Mouse (Mus musculus) ZHBTc4 (cell line): ENCODE data around the gene Lmo4.

ENCODE experiments used
- DNase-seq: peaks from one replicate; pipeline ENCODE4 v3.0.0-alpha.2; 2011; ENCODE audit warnings: low read depth, low spot score

The Lmo4 gene

GRCm38 (mm10) chr3:144151001-144151400, 54.0 kb downstream of the Lmo4 start:
- no peak for DNase-seq

GRCm38 (mm10) chr3:144148234-144148633, 56.8 kb downstream of the Lmo4 start:
- DNase-seq: no peak

DNA sequence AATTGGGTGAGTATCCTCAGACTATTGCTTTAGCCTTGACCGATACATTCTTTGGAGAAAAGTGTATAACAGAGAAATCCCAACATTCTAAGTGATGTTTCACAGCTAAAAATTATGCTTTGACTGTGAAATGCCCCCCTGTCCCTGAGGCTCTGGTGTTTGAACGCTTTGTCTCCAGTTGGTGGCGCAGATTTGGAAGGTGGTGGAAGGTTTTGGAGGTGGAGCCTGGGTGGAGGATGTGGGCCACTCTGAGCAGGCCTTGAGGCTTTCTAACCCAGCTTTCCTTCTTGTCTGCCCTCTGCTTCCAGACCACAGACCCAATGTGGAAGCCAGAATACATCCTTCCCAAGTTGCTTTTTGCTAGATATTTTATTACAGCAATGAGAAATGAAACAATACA, 57.8 kb downstream of the Lmo4 start:
- DNase-seq: no peak

- DNase-seq: no peak
Observed at GRCm38 (mm10) chr3:144144066-144144465, 61.0 kb downstream of the Lmo4 start.

GRCm38 (mm10) chr3:144142939-144143338, 62.1 kb downstream of the Lmo4 start:
- DNase-seq: no peak

DNA sequence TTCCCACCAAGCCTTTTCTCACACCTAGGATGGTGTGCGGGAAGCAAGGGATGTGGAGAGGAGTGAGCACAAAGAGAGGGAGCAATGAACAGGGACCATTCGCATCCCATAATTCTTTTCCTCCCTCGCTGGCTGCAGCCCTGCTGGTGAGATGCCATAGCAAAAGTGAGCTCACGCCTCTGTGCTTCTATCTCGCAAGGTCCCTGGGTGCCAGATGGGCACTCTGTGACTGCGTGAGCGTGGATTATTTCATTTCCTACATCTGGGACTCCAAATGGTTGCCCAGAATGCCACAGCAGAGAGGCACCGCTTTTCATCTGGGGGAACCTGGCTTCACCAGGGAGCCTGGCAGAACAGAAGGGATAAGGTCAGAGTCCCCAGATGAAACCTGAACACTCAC, 63.2 kb downstream of the Lmo4 start:
- DNase-seq: no peak

- no peak for DNase-seq
Observed at GRCm38 (mm10) chr3:144140816-144141215, 64.2 kb downstream of the Lmo4 start.

GRCm38 (mm10) chr3:144138659-144139058, 66.4 kb downstream of the Lmo4 start:
- DNase-seq: no peak
